Mouse (Mus musculus) hindbrain, embryonic 12.5 days (tissue): ENCODE measurements around the gene Sox8. TPM values are rescaled to one million over a fixed set of nuclear protein-coding genes. Genes with fewer than 3 reads are reported as not detected.
A peak's percentile ranks its signal among the peaks of the same experiment; 100 is the strongest.

Experiments
- ATAC-seq: fragments of 200-750 bp; cut with Nextera tagmentation; 2 replicates; pipeline ENCODE4 v1.8.0; 2017; ENCODE audit warnings: moderate TSS enrichment; ENCODE audit not compliant: low FRiP score
- H3K27ac ChIP-seq: fragments of 300-500 bp; sonication (generic); 2 replicates; pipeline ENCODE4 v1.5.1; 2016; ENCODE audit warnings: mild to moderate bottlenecking
- H3K27me3 ChIP-seq: fragments of 300-500 bp; sonication (generic); 2 replicates; pipeline ENCODE4 v1.6.1; 2016; ENCODE audit warnings: mild to moderate bottlenecking
- H3K36me3 ChIP-seq: fragments of 300-500 bp; sonication (generic); 2 replicates; pipeline ENCODE4 v1.6.1; 2016; ENCODE audit warnings: mild to moderate bottlenecking
- H3K4me1 ChIP-seq: fragments of 300-500 bp; sonication (generic); 2 replicates; pipeline ENCODE4 v1.6.1; 2016
- H3K4me2 ChIP-seq: fragments of 300-500 bp; sonication (generic); replicated peaks from 2 replicates; pipeline ENCODE4 v1.6.1; 2016; ENCODE audit warnings: mild to moderate bottlenecking
- H3K4me3 ChIP-seq: fragments of 300-500 bp; sonication (generic); 2 replicates; pipeline ENCODE4 v1.5.1; 2016; ENCODE audit warnings: mild to moderate bottlenecking
- H3K9ac ChIP-seq: fragments of 300-500 bp; sonication (generic); 2 replicates; pipeline ENCODE4 v1.6.1; 2016; ENCODE audit warnings: mild to moderate bottlenecking, moderate library complexity
- H3K9me3 ChIP-seq: fragments of 300-500 bp; sonication (generic); replicated peaks from 2 replicates; pipeline ENCODE4 v1.6.1; 2016; ENCODE audit warnings: mild to moderate bottlenecking
- WGBS: fragments of 180-500 bp; shearing (Covaris S2); methylation state at CpG from one replicate; pipeline ENCODE4 v1.1.7; 2016; 5-methylcytosine and 5-hydroxymethylcytosine counted together
- polyA plus RNA-seq: library from polyadenylated mRNA; unstranded; fragments of >200 nt; fragmentation: Nextera tagmentation; extraction: Ambion mirVana; gene quantifications from 2 replicates; pipeline ENCODE4 v1.2.1, GENCODE M21; 2016

The Sox8 gene
- polyA plus RNA-seq = 11.8 and 12.7 TPM in 2 replicates

DNA sequence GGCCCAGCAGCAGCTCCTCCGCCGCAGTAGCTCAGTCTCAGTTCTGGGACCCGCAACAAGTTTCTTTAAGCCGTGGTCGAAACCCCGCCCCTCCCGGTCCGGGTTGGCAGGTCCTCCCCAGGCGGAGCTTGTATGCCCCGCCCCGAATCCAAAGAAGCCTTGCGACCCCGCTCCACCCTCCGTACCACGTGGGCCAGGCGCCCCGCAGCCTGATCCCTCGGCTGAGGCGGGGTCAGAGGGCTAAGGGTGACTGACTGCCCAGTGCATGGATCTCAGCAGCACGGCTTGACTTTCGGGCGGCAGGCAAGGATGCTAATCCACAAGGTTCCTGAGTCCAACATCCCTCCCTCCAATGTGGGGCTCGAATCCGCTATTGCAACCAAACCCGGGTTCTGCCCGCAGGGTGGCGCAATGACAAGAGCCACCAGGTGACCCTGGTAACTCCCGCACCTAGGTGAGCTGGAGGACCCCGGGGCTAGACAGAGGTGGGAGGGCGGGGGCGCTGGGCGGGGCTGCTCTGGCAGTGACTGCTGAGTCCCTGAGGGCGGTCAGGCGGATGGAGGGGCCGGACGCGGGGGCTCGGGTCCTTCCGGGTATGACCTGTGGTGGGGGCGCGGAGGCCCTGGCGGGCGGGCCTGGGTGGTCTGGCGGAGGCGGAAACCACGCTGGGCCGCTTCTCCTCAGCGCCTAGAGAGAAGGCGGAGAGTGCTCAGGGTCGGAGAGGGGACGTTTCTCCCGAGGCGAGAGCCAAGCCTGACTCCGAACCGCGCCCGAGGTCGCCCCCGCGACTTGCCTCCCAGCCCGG lies at the start of gene Sox8:
Gene Sox8, minus strand, starts transcription at position 39 of the 805 bp plus-strand sequence.
- H3K4me2 ChIP-seq = peak within 1 kb of the TSS; percentile 95
- peak within 1 kb of the TSS; percentile 63 for H3K9ac ChIP-seq
- H3K27ac ChIP-seq = no peak within 1 kb of the TSS
- under 1% methylated on average over 61 of the region's 61 CpGs for WGBS
- H3K36me3 ChIP-seq = no peaks in the 10 kb centered on the region
- H3K4me3 ChIP-seq = peak within 1 kb of the TSS; percentile 49
- peak; percentile 59 for ATAC-seq
- H3K9me3 ChIP-seq = no peaks in the 10 kb centered on the region
- H3K4me1 ChIP-seq = peaks cover 56% of the 10 kb centered on the region
- H3K27me3 ChIP-seq = peaks cover 44% of the 10 kb centered on the region

DNA sequence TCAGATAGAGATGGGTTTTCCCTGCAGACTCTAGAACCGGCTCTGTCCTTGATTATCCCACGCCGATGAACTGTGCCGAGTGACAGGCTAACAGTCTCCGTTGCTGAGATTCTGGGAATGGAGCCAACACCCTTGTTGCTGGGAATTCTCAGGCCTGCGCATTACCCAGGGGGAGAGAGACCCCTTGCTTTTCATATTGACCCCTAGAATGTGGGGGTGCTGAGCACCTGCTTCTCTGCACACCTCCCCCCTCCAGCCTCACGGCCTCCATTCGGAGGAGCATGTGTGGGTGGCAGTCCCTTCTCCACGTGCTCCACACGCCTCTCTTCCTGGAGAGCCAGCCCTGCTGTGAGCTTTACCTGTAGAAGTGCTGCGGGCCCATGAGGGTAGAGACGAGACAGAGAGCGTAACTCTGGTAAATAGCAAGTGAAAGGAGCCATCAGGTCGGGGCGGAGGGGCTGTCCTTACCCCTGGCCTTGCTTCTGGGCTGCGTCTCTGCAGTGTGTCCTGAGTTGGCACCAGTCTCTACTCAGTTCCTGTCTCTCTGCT lies 48.1 kb upstream of the Sox8 start:
- ATAC-seq = peak; percentile 85
- no peak overlapping the region for H3K4me3 ChIP-seq
- H3K4me1 ChIP-seq = peaks cover 18% of the 10 kb centered on the region
- H3K9ac ChIP-seq = no peak overlapping the region
- H3K9me3 ChIP-seq = no peaks in the 10 kb centered on the region
- 45% methylated on average over 16 of the region's 16 CpGs for WGBS
- no peak overlapping the region for H3K4me2 ChIP-seq
- peak overlapping the region; percentile 41; the same call in 1 of the 2 replicates for H3K27ac ChIP-seq
- peaks cover 24% of the 10 kb centered on the region for H3K36me3 ChIP-seq
- H3K27me3 ChIP-seq = no peaks in the 10 kb centered on the region

DNA sequence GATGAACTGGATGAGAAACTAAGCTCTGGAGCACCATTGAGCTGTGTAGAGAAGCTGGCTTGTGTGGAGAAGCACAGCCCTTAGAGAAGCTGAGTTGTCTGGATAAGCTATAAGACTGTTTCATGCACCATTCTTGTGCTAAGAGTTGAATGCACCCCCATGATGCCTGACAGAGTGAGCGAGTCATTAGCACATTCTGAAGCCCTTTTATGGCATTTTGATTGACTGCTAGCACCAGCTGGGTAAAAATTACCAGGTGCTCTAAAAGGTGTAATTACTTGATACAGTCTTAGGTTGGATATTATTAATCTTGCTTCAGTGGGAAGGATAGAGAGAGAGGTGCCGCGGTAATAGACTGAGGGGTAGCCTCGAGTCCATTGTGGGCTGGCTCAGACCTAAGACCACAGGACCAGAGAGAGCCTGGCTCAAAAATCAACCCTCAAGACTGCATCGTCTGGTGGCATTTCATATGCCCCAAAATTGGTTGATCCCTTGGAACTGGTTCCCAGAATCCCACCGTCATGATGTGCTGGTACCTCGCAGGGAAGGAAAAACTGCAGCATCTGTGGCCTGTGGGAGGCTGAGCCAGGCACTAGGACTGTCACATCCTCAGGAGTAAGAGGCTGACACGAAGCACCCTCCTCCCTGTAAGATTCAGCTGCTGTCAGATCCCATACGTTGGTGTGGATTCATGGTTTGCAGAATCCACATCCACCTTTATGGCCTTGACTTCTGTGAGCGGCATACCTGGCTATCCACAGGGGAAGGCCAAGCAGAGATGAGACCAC lies 44.4 kb upstream of the Sox8 start:
- H3K4me1 ChIP-seq = peaks cover 28% of the 10 kb centered on the region
- no peak overlapping the region for H3K27ac ChIP-seq
- H3K4me3 ChIP-seq = no peak overlapping the region
- no peaks in the 10 kb centered on the region for H3K27me3 ChIP-seq
- no peak overlapping the region for H3K9ac ChIP-seq
- no peak overlapping the region for H3K4me2 ChIP-seq
- no peaks in the 10 kb centered on the region for H3K9me3 ChIP-seq
- ATAC-seq = no peak
- WGBS = 92% methylated on average over 10 of the region's 10 CpGs
- H3K36me3 ChIP-seq = peaks cover 29% of the 10 kb centered on the region

DNA sequence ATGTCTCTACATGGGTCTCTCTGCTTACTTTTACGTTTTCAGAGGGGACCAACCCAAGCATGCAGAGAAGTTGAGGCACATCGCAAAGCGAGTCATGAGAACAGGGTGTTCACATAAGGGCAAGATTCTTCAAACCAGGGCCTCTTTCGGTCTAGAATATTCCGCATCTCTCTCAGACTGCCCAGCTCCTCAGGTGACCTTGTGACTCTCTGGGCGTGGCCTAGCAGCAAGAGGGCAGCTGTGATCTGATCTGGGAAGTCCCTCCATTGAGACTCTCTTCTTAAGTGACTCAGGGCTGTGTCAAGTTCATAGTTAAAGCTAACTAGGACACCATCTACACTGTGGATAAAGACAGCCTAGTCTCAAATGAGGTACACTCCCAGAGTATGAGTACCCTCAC lies 42.8 kb upstream of the Sox8 start:
- Histone ChIP-seq H3K27me3 (no peaks in the 10 kb centered on the region), H3K4me1 (peaks cover 35% of the 10 kb centered on the region), H3K4me2 (no peak overlapping the region), H3K27ac (no peak overlapping the region), H3K9me3 (no peaks in the 10 kb centered on the region), H3K4me3 (no peak overlapping the region), H3K36me3 (peaks cover 29% of the 10 kb centered on the region), H3K9ac (no peak overlapping the region)
- ATAC-seq = no peak
- 95% methylated on average over 6 of the region's 6 CpGs for WGBS

DNA sequence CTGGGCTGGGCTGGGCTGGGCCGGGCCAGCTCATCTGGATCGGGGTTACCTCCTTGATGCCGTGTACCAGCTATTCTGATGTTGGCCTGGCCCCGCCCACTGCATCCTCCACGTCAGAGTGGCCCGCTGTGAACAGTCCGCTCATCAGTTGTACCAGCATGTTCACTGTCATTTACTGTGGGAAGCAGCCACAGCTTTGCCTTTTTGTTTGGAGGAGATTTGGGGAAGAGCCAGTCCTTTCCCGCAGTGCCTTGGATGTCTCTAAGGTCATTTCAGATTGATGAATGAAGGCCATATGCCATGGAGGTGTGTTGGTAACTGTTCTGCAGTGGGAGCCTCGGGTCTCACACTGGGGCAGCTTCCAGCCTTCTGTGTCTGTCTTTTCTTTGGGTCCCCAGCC lies 42.1 kb upstream of the Sox8 start:
- peaks cover 29% of the 10 kb centered on the region for H3K4me1 ChIP-seq
- ATAC-seq = no peak
- peaks cover 29% of the 10 kb centered on the region for H3K36me3 ChIP-seq
- no peaks in the 10 kb centered on the region for H3K9me3 ChIP-seq
- H3K27me3 ChIP-seq = no peaks in the 10 kb centered on the region
- H3K9ac ChIP-seq = no peak overlapping the region; the same call in 1 of the 2 replicates
- H3K27ac ChIP-seq = no peak overlapping the region
- H3K4me3 ChIP-seq = no peak overlapping the region
- H3K4me2 ChIP-seq = no peak overlapping the region
- WGBS = 82% methylated on average over 9 of the region's 9 CpGs

DNA sequence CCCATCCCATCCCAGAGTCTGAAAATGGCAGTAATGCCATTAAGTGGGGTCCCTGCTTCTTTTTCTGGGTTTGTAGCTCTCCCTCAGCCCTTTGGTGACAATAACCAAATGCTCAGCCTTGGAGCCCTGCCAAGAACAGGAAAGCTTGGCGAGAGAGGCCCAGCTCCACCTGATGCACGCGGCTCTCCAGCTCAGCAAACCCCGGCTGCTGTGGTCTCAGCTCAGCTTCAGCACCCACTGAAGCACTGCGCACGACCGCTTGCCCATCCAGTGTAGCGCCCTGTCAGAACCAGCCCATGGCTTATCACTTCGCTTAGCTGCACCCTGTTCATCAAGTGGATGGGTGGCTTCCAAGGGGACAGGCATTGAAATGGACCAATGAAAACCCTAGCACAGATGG lies 39.7 kb upstream of the Sox8 start:
- peaks cover 23% of the 10 kb centered on the region for H3K36me3 ChIP-seq
- H3K4me2 ChIP-seq = no peak overlapping the region
- H3K4me3 ChIP-seq = no peak overlapping the region
- H3K27ac ChIP-seq = peak overlapping the region; percentile 56; the same call in 1 of the 2 replicates
- H3K9ac ChIP-seq = no peak overlapping the region
- H3K9me3 ChIP-seq = no peaks in the 10 kb centered on the region
- H3K27me3 ChIP-seq = no peaks in the 10 kb centered on the region
- peaks cover 36% of the 10 kb centered on the region for H3K4me1 ChIP-seq
- 53% methylated on average over 9 of the region's 9 CpGs for WGBS
- peak; percentile 45; the same call in 1 of the 2 replicates for ATAC-seq

DNA sequence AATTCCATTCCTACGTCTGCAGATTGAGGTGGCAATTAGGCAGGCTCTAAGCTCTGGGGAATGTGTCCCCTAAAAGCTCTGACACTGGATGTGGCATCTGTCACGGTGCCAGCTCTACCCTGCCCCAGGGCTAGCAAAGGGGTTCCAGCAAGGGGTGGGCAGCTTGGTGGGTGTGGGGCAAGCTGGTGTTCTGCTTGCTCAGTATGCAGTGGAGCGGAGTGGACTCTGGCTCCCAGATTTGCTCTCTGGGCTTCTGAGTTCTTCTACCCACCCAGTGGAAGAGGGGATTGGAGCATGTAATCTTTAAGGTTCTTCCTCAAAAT lies 39.0 kb upstream of the Sox8 start:
- peak overlapping the region; percentile 56 for H3K27ac ChIP-seq
- no peaks in the 10 kb centered on the region for H3K9me3 ChIP-seq
- peaks cover 40% of the 10 kb centered on the region for H3K4me1 ChIP-seq
- H3K36me3 ChIP-seq = peaks cover 17% of the 10 kb centered on the region; the same call in 1 of the 2 replicates
- H3K4me2 ChIP-seq = no peak overlapping the region
- peak; percentile 54; the same call in 1 of the 2 replicates for ATAC-seq
- no peaks in the 10 kb centered on the region; the same call in 1 of the 2 replicates for H3K27me3 ChIP-seq
- no peak overlapping the region for H3K4me3 ChIP-seq
- H3K9ac ChIP-seq = no peak overlapping the region
- WGBS = 59% methylated on average over 3 of the region's 3 CpGs

DNA sequence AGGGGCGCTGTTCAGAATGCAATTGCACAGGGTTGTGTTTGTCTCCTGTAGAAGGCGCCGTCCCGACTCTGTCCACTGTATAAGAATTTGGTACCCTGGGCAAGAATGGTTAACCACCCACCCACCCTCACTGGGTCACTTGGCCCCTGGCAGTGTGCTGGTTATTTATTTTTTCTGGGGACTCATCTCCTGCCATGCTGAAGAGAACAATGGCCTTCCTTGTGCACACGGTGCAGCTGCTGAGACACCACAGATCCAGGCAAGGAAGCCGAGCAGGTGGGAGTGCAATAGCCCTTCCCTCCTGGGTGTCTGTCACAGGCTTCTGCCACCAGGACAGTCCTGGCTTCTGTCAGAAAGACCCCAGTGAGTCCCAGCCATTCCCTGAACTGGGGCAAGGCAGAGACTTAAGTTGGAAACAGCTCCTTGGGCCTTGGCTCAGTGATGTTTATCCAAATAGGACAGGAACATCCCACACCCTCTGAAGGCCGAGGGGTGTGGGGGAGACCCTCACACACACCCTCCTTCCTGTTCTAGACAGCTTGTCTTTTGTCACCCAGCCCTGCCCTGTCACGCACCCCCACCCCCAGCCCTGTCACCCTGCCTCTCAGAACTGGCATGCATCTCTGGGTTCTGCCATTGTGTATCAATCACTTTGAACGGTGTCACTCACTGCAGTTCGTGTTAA lies 38.5 kb upstream of the Sox8 start:
- no peaks in the 10 kb centered on the region for H3K9me3 ChIP-seq
- H3K27ac ChIP-seq = peak overlapping the region; percentile 56
- H3K4me1 ChIP-seq = peaks cover 42% of the 10 kb centered on the region
- peak; percentile 52 for ATAC-seq
- no peak overlapping the region for H3K4me2 ChIP-seq
- H3K9ac ChIP-seq = no peak overlapping the region
- no peak overlapping the region for H3K4me3 ChIP-seq
- H3K36me3 ChIP-seq = peaks cover 12% of the 10 kb centered on the region; the same call in 1 of the 2 replicates
- H3K27me3 ChIP-seq = no peaks in the 10 kb centered on the region; the same call in 1 of the 2 replicates
- WGBS = 59% methylated on average over 10 of the region's 10 CpGs

DNA sequence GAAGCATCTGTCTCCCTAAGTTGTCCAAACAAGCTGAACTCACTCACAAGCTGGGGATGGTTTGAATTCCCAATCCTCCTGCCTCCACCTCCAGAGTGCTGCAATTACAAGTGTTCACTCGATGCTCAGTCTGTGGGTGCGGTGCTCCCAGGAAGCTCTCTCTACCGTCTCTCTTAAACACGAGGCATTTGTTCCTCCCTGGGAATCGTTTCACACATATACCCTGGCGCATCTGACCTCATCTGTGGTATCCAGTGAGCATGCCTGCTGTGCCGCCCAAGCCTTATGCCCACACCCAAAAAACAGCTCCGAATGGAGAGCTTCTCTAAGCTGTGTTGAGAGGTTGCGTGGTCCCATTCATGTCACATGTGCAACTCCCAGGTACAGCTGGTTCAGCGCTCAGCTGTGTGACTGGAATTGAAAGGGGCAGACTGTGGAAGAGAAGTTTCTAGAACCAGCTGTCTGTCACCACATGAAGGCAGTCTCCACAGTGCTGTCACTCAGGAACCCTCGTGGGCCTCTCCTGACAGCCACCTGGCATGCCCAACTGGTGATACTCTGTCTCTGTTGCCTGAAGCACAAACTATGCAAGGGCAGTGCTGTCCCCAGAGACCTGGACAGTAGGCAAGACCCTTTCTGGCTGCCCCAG lies 37.8 kb upstream of the Sox8 start:
- Histone ChIP-seq H3K9ac (no peak overlapping the region), H3K4me3 (no peak overlapping the region), H3K36me3 (peaks cover 8% of the 10 kb centered on the region; the same call in 1 of the 2 replicates), H3K27ac (peak overlapping the region; percentile 56; the same call in 1 of the 2 replicates), H3K27me3 (no peaks in the 10 kb centered on the region; the same call in 1 of the 2 replicates), H3K4me2 (no peak overlapping the region), H3K9me3 (no peaks in the 10 kb centered on the region), H3K4me1 (peaks cover 42% of the 10 kb centered on the region)
- peak; percentile 14 for ATAC-seq
- 85% methylated on average over 11 of the region's 11 CpGs for WGBS

DNA sequence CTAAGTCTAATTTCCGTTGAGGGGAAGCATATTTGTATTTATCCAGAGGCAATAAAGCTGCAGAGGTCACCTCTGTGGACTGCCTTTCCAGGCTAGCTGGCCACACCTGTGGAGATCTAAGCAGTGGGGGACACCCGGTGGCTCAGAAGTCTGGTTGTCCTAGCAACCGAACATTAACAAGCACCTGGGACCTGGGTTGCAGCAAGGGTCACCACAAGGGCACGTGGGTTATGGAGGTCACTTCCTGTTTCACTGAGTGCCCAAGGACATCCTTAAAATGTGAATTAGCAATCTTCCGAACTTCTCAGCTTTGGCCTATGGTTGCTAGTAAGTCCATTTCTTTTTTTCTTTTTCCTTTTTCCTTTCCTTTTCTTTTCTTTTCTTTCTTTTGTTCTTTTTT lies 33.7 kb upstream of the Sox8 start:
- no peaks in the 10 kb centered on the region for H3K36me3 ChIP-seq
- H3K4me3 ChIP-seq = no peak overlapping the region
- no peak overlapping the region for H3K4me2 ChIP-seq
- H3K27me3 ChIP-seq = no peaks in the 10 kb centered on the region; the same call in 1 of the 2 replicates
- H3K27ac ChIP-seq = no peak overlapping the region
- 53% methylated on average over 5 of the region's 5 CpGs for WGBS
- H3K9me3 ChIP-seq = no peaks in the 10 kb centered on the region
- H3K9ac ChIP-seq = no peak overlapping the region
- ATAC-seq = no peak
- peaks cover 29% of the 10 kb centered on the region for H3K4me1 ChIP-seq

DNA sequence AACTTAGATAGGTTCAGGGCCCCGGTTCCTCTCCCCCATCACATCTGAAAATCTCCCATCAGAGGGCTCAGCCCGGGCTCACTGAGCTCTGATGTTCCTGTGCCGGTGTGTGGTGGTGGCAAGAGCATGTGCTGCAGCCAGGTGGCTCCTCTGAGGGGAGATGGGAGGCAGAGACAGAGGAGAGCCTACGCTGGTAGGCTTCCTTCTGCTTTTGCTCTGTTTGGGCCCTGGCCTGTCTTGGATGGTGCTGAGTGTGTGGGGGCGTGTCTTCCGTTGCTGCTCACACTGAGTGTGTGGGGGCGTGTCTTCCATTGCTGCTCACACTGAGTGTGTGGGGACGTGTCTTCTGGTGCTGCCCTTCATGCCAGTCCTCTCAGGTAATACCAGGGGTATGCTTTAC lies 31.9 kb upstream of the Sox8 start:
- ATAC-seq = no peak
- 84% methylated on average over 8 of the region's 8 CpGs for WGBS
- no peaks in the 10 kb centered on the region for H3K9me3 ChIP-seq
- no peak overlapping the region for H3K4me3 ChIP-seq
- peaks cover 18% of the 10 kb centered on the region; the same call in 1 of the 2 replicates for H3K4me1 ChIP-seq
- H3K27ac ChIP-seq = no peak overlapping the region
- H3K27me3 ChIP-seq = no peaks in the 10 kb centered on the region; the same call in 1 of the 2 replicates
- H3K4me2 ChIP-seq = no peak overlapping the region
- H3K36me3 ChIP-seq = no peaks in the 10 kb centered on the region
- H3K9ac ChIP-seq = no peak overlapping the region
